Mouse (Mus musculus) ES-E14 (cell line): Measurements from ENCODE around the gene Npas3.

Experiments
- HCFC1 ChIP-seq: IDR thresholded peaks from 2 replicates; pipeline ENCODE4 v1.6.1; 2012; ENCODE audit warnings: low read length, inconsistent platforms, borderline replicate concordance; ENCODE audit not compliant: insufficient read depth
- MAFK ChIP-seq: IDR thresholded peaks from 2 replicates; pipeline ENCODE4 v1.6.1; 2014; ENCODE audit warnings: mild to moderate bottlenecking, low read depth, low read length, inconsistent platforms; ENCODE audit not compliant: insufficient read depth

DNA sequence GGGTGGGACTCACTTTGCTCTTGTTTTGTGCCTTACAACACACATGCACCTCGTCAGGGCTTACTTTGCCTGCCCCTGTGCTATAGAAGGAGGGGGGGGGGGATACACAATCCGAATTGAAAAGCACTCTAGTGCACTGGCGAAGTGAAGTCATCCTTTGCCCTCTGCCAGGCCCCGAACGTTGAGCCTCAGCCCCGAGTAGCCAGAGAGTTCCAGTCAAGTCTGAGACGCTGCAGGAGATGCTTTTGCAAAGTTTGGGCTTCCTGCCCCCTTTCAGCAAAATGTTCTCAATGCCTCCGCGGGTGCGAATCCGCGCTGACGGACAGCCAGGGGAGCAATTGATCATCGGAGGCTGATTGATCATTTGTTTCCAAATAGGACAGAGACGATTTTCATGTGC, 319 bp downstream of the Npas3 start:
- TF ChIP-seq HCFC1 (no peak), MAFK (no peak)
